Mouse (Mus musculus) erythroblast, embryonic 14.5 days (primary cell): ENCODE data around the gene Thsd4. TPM values are rescaled to one million over a fixed set of nuclear protein-coding genes. Genes with fewer than 3 reads are reported as not detected.

ENCODE experiments used
- H3K27me3 ChIP-seq: 2 replicates; pipeline ENCODE4 v1.6.1; 2012; ENCODE audit warnings: inconsistent platforms; ENCODE audit not compliant: control insufficient read depth
- H3K36me3 ChIP-seq: 2 replicates; pipeline ENCODE4 v1.6.1; 2012; ENCODE audit warnings: mild to moderate bottlenecking, inconsistent platforms; ENCODE audit not compliant: control insufficient read depth
- H3K4me1 ChIP-seq: 2 replicates; pipeline ENCODE4 v1.6.1; 2012; ENCODE audit warnings: inconsistent platforms; ENCODE audit not compliant: control insufficient read depth
- H3K4me3 ChIP-seq: replicated peaks from 2 replicates; pipeline ENCODE3; 2012; ENCODE audit warnings: moderate library complexity, mild to moderate bottlenecking, inconsistent platforms
- H3K9me3 ChIP-seq: 2 replicates; pipeline ENCODE4 v1.6.1; 2012; ENCODE audit warnings: low read length, inconsistent platforms, mixed read lengths; ENCODE audit not compliant: control insufficient read depth
- GATA1 ChIP-seq: IDR thresholded peaks from 2 replicates; pipeline ENCODE4 v1.6.1; 2012; ENCODE audit warnings: low read length, inconsistent platforms, mixed read lengths
- TAL1 ChIP-seq: IDR thresholded peaks from 3 replicates; pipeline ENCODE4 v1.6.1; 2012; ENCODE audit warnings: low read length, inconsistent platforms, mixed read lengths
- polyA plus RNA-seq: library from polyadenylated mRNA; stranded (reverse); fragments of >175 nt; gene quantifications from 2 replicates; pipeline ENCODE4 v1.2.3, GENCODE M21; 2012

Gene Thsd4
- polyA plus RNA-seq, 1 experiment = 0.01 TPM

- no peak for TF ChIP-seq TAL1
- no peak overlapping the region for H3K4me3 ChIP-seq
- no peaks in the 10 kb centered on the region for H3K27me3 ChIP-seq
- H3K4me1 ChIP-seq = no peaks in the 10 kb centered on the region
- no peaks in the 10 kb centered on the region for H3K9me3 ChIP-seq
- H3K36me3 ChIP-seq = no peaks in the 10 kb centered on the region
Measured at GRCm38 (mm10) chr9:60502220-60502619, 19.6 kb downstream of the Thsd4 start.

- Histone ChIP-seq H3K4me1 (no peaks in the 10 kb centered on the region), H3K9me3 (no peaks in the 10 kb centered on the region), H3K36me3 (no peaks in the 10 kb centered on the region), H3K4me3 (no peak overlapping the region), H3K27me3 (no peaks in the 10 kb centered on the region)
- TF ChIP-seq GATA1 (no peak), TAL1 (no peak)
Measured at GRCm38 (mm10) chr9:60501504-60502179, 20.2 kb downstream of the Thsd4 start.

GRCm38 (mm10) chr9:60492275-60492974 lies 29.4 kb downstream of the Thsd4 start:
- Histone ChIP-seq H3K4me1 (no peaks in the 10 kb centered on the region), H3K9me3 (no peaks in the 10 kb centered on the region), H3K27me3 (no peaks in the 10 kb centered on the region), H3K36me3 (no peaks in the 10 kb centered on the region), H3K4me3 (no peak overlapping the region)
- no peak for TF ChIP-seq GATA1
- TF ChIP-seq TAL1 = no peak

GRCm38 (mm10) chr9:60491489-60492100 lies 30.3 kb downstream of the Thsd4 start:
- H3K4me3 ChIP-seq = no peak overlapping the region
- TF ChIP-seq TAL1 = no peak
- no peak for TF ChIP-seq GATA1
- no peaks in the 10 kb centered on the region for H3K27me3 ChIP-seq
- no peaks in the 10 kb centered on the region for H3K9me3 ChIP-seq
- H3K36me3 ChIP-seq = no peaks in the 10 kb centered on the region
- H3K4me1 ChIP-seq = no peaks in the 10 kb centered on the region

GRCm38 (mm10) chr9:60491079-60491478 lies 30.8 kb downstream of the Thsd4 start:
- H3K36me3 ChIP-seq = no peaks in the 10 kb centered on the region
- H3K4me1 ChIP-seq = no peaks in the 10 kb centered on the region
- TF ChIP-seq GATA1 (no peak), TAL1 (no peak)
- no peak overlapping the region for H3K4me3 ChIP-seq
- no peaks in the 10 kb centered on the region for H3K9me3 ChIP-seq
- H3K27me3 ChIP-seq = no peaks in the 10 kb centered on the region

- Histone ChIP-seq H3K36me3 (no peaks in the 10 kb centered on the region), H3K9me3 (no peaks in the 10 kb centered on the region), H3K27me3 (no peaks in the 10 kb centered on the region), H3K4me1 (no peaks in the 10 kb centered on the region), H3K4me3 (no peak overlapping the region)
- no peak for TF ChIP-seq TAL1
- TF ChIP-seq GATA1 = no peak
Measured at GRCm38 (mm10) chr9:60488816-60489215, 33.0 kb downstream of the Thsd4 start.

- H3K4me3 ChIP-seq = no peak overlapping the region
- H3K27me3 ChIP-seq = no peaks in the 10 kb centered on the region
- no peaks in the 10 kb centered on the region for H3K9me3 ChIP-seq
- no peaks in the 10 kb centered on the region for H3K4me1 ChIP-seq
- H3K36me3 ChIP-seq = no peaks in the 10 kb centered on the region
- TF ChIP-seq TAL1 (no peak), GATA1 (no peak)
Measured at GRCm38 (mm10) chr9:60482165-60482564, 39.7 kb downstream of the Thsd4 start.

GRCm38 (mm10) chr9:60480052-60480451 lies 41.8 kb downstream of the Thsd4 start:
- TF ChIP-seq GATA1 = no peak
- TF ChIP-seq TAL1 = no peak

GRCm38 (mm10) chr9:60478806-60479205 lies 43.0 kb downstream of the Thsd4 start:
- Histone ChIP-seq H3K4me1 (no peaks in the 10 kb centered on the region), H3K4me3 (no peak overlapping the region), H3K36me3 (no peaks in the 10 kb centered on the region), H3K9me3 (no peaks in the 10 kb centered on the region), H3K27me3 (no peaks in the 10 kb centered on the region)
- TF ChIP-seq GATA1 (no peak), TAL1 (no peak)

More at GRCm38 (mm10) chr9:60480052-60480451, 41.8 kb downstream of the Thsd4 start:
- no peaks in the 10 kb centered on the region for H3K4me1 ChIP-seq
- H3K36me3 ChIP-seq = no peaks in the 10 kb centered on the region
- H3K9me3 ChIP-seq = no peaks in the 10 kb centered on the region
- no peak overlapping the region for H3K4me3 ChIP-seq
- no peaks in the 10 kb centered on the region for H3K27me3 ChIP-seq
